Mouse (Mus musculus) limb, embryonic 14.5 days (tissue): ENCODE results near the gene Ptges2. TPM values are rescaled to one million over a fixed set of nuclear protein-coding genes. Genes with fewer than 3 reads are reported as not detected.

Experiments used
- ATAC-seq: fragments of 200-750 bp; cut with Nextera tagmentation; 2 replicates; pipeline ENCODE4 v1.8.0; 2017; ENCODE audit warnings: low read depth, moderate number of reproducible peaks, moderate TSS enrichment; ENCODE audit not compliant: low FRiP score
- DNase-seq: peaks from one replicate; pipeline ENCODE4 v3.0.0-alpha.2; 2015; ENCODE audit warnings: low spot score
- H3K27ac ChIP-seq: fragments of 300-500 bp; sonication (generic); replicated peaks from 2 replicates; pipeline ENCODE4 v1.5.1; 2014; ENCODE audit warnings: low read depth, mild to moderate bottlenecking, low read length, moderate library complexity, mixed read lengths
- H3K27me3 ChIP-seq: fragments of 300-500 bp; sonication (generic); 2 replicates; pipeline ENCODE4 v1.6.1; 2014; ENCODE audit warnings: low read length, mixed read lengths; ENCODE audit not compliant: control insufficient read depth, insufficient read depth
- H3K36me3 ChIP-seq: fragments of 300-500 bp; sonication (generic); 2 replicates; pipeline ENCODE4 v1.6.1; 2014; ENCODE audit warnings: mild to moderate bottlenecking, low read length, moderate library complexity, mixed read lengths; ENCODE audit not compliant: control insufficient read depth, insufficient read depth
- H3K4me1 ChIP-seq: fragments of 300-500 bp; sonication (generic); 2 replicates; pipeline ENCODE4 v1.6.1; 2014; ENCODE audit warnings: antibody characterized with exemption, low read length, mixed read lengths; ENCODE audit not compliant: control insufficient read depth, insufficient read depth
- H3K4me2 ChIP-seq: fragments of 300-500 bp; sonication (generic); replicated peaks from 2 replicates; pipeline ENCODE4 v1.6.1; 2014; ENCODE audit warnings: low read depth, mild to moderate bottlenecking, low read length, moderate library complexity; ENCODE audit not compliant: severe bottlenecking
- H3K4me3 ChIP-seq: fragments of 300-500 bp; sonication (generic); replicated peaks from 2 replicates; pipeline ENCODE4 v1.5.1; 2014; ENCODE audit warnings: low read length
- H3K9ac ChIP-seq: fragments of 300-500 bp; sonication (generic); 2 replicates; pipeline ENCODE4 v1.6.1; 2014; ENCODE audit warnings: mild to moderate bottlenecking, low read depth, low read length, moderate library complexity; ENCODE audit not compliant: severe bottlenecking
- H3K9me3 ChIP-seq: fragments of 300-500 bp; sonication (generic); 2 replicates; pipeline ENCODE4 v1.6.1; 2016; ENCODE audit warnings: low read length; ENCODE audit not compliant: control insufficient read depth
- POLR2A ChIP-seq: fragments of 200-500 bp; IDR thresholded peaks from 2 replicates; pipeline ENCODE4 v1.8.0; 2012; ENCODE audit warnings: inconsistent platforms, mild to moderate bottlenecking, moderate library complexity, borderline replicate concordance; ENCODE audit not compliant: insufficient read depth, insufficient read length; ENCODE audit errors: extremely low read depth
- WGBS: fragments of 180-500 bp; shearing (Covaris S2); extraction: QIAGEN DNeasy Blood & Tissue Kit; methylation state at CpG from one replicate; pipeline ENCODE4 v1.1.7; 2014; 5-methylcytosine and 5-hydroxymethylcytosine counted together
- polyA plus RNA-seq, 2 experiments: library from polyadenylated mRNA; depleted of rRNA in 1 of 2; stranded (reverse) in 1 of 2; unstranded in 1 of 2; fragments of >200 nt; fragmentation: Nextera tagmentation in 1 of 2; extraction: Ambion mirVana in 1 of 2; gene quantifications; 2 replicates each; pipeline versions ENCODE4 v1.2.1 to v1.2.3; 2012 to 2014

Gene Ptges2
- polyA plus RNA-seq, 2 experiments = 26.5 to 29.3 TPM

DNA sequence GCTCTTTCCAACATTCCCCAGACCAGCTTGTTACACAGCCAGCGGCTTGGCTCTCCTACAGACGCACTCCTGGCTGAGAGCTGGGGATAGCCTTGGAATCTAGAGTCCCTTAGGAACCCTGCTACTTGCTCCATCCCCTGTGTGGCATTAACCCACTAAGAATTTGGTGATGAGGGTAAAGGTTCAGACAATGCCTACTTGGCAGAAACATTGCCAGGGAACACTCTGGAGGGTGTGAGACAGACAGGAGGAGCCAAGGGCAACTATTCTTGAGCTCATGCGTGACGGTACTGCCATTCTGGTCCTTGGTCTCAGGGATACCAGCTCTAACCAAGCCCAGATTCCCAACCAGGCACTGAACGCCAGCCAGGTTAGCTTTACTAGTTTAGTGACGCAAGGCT, 26.2 kb downstream of the Ptges2 start:
- 89% methylated on average over 6 of the region's 6 CpGs for WGBS
- no peak for TF ChIP-seq POLR2A
- H3K4me2 ChIP-seq = no peak overlapping the region
- ATAC-seq (no peak), DNase-seq (no peak)
- H3K9me3 ChIP-seq = no peaks in the 10 kb centered on the region
- H3K36me3 ChIP-seq = peaks cover 47% of the 10 kb centered on the region
- no peak overlapping the region for H3K27ac ChIP-seq
- no peaks in the 10 kb centered on the region for H3K27me3 ChIP-seq
- H3K4me1 ChIP-seq = peaks cover 22% of the 10 kb centered on the region
- no peak overlapping the region for H3K4me3 ChIP-seq
- H3K9ac ChIP-seq = no peak overlapping the region

DNA sequence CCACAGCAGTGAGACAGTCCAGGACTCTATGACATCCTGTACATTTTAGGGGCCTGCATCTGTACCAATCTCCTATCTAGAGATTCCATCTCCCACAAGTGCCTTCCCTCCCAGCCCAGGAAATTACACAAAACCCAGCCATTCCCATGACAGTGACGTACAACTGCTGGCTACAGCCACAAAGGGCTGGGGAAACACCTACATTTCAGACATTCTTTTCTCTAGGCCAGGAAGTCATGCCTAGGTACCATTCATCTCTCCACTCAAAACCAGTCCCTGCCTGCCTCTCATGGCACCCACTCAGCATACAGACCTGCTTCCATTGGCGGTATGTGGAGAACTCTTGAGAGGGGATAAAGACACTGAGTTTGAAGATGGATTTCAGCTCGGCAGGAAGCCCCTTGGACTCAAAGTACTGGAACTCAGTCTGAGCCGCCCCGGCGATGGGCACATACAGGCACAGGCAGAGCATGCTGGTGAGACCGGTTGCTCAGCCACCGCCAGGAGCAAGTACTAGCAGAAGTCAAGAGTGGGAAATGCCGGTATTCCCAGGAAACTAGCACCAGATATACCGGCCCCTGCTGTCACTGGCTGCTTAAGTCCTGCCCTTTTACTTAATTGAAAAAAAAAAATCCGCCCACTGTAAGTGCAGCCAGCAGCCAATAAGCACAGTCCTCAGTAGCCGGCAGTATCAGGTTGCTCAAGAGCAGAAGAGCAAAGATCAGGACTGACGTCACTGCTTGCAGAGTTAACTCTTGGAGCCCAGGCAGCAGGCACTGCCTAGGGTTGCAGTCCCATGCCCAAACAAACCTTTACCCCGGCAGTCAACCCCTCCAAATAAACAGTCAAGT, 28.0 kb downstream of the Ptges2 start:
- Histone ChIP-seq H3K9ac (peak overlapping the region; percentile 40), H3K36me3 (peaks cover 28% of the 10 kb centered on the region), H3K9me3 (no peaks in the 10 kb centered on the region), H3K4me1 (peaks cover 34% of the 10 kb centered on the region), H3K4me2 (peak overlapping the region; percentile 69), H3K27me3 (no peaks in the 10 kb centered on the region), H3K4me3 (peak overlapping the region; percentile 39), H3K27ac (peak overlapping the region; percentile 74)
- no peak for TF ChIP-seq POLR2A
- DNase-seq = peak; percentile 94
- ATAC-seq = peak; percentile 93
- 1% methylated on average over 14 of the region's 14 CpGs for WGBS

- WGBS = 35% methylated on average over 3 of the region's 3 CpGs
- no peak for TF ChIP-seq POLR2A
- peaks cover 45% of the 10 kb centered on the region for H3K4me1 ChIP-seq
Observed at GRCm38 (mm10) chr2:32424796-32425195, 29.1 kb downstream of the Ptges2 start.

DNA sequence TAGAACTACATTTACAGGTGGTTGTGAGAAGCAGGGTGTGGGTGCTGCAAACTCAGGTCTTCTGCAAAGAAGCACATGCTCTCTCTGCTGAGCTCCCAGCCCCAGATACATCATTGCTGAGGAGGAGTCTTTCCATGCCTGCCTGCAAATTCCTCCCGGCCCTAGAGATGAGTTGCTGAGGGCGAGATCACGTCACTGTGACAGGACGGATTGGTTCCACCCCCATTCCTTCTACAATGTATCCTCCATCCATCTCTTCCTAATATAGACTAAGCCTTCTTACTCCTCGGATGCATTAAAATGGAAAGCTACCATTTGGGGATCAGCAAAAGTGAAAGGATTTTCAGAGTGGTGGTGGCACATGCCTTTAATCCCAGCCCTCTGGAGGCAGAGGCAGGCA, 29.9 kb downstream of the Ptges2 start:
- Histone ChIP-seq H3K9me3 (no peaks in the 10 kb centered on the region), H3K36me3 (peaks cover 10% of the 10 kb centered on the region), H3K4me2 (no peak overlapping the region), H3K4me3 (no peak overlapping the region), H3K27ac (no peak overlapping the region), H3K9ac (no peak overlapping the region), H3K27me3 (no peaks in the 10 kb centered on the region), H3K4me1 (peaks cover 53% of the 10 kb centered on the region)
- ATAC-seq (no peak), DNase-seq (no peak)
- no peak for TF ChIP-seq POLR2A
- WGBS = 73% methylated on average over 5 of the region's 5 CpGs

More at GRCm38 (mm10) chr2:32424796-32425195, 29.1 kb downstream of the Ptges2 start:
- DNase-seq (no peak), ATAC-seq (no peak)
- Histone ChIP-seq H3K9me3 (no peaks in the 10 kb centered on the region), H3K4me3 (no peak overlapping the region), H3K27ac (peak overlapping the region; percentile 67; the same call in 1 of the 2 replicates), H3K27me3 (no peaks in the 10 kb centered on the region), H3K4me2 (no peak overlapping the region), H3K36me3 (peaks cover 17% of the 10 kb centered on the region), H3K9ac (no peak overlapping the region)

GRCm38 (mm10) chr2:32426141-32426540, 30.4 kb downstream of the Ptges2 start:
- ATAC-seq (no peak), DNase-seq (no peak)
- TF ChIP-seq POLR2A = no peak
- Histone ChIP-seq H3K27ac (no peak overlapping the region), H3K4me1 (peaks cover 54% of the 10 kb centered on the region), H3K4me2 (no peak overlapping the region), H3K9me3 (no peaks in the 10 kb centered on the region), H3K36me3 (peaks cover 4% of the 10 kb centered on the region), H3K9ac (no peak overlapping the region), H3K4me3 (no peak overlapping the region), H3K27me3 (no peaks in the 10 kb centered on the region)
- 81% methylated on average over 1 of the region's 1 CpGs for WGBS

DNA sequence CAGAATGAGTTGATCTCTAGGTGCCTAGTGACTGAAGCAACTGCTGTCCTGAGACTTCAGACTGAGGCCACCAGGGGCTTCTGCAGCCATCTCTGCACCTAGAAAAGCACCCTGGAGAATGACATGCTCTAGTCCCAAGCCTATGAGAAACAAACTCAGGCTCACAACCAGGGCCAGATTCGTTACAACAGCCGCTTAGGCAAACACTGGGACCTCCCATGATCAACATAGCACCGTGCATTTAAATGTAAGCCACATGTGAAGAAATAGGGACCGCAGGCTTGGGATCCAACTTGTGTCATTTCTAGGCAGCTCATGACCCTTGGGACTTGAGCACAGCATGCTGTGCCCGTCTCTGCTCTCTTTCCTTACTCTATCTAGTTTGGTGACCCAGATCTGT, 32.0 kb downstream of the Ptges2 start:
- WGBS = 65% methylated on average over 5 of the region's 5 CpGs
- H3K4me1 ChIP-seq = peaks cover 54% of the 10 kb centered on the region
- H3K27me3 ChIP-seq = no peaks in the 10 kb centered on the region
- DNase-seq (no peak), ATAC-seq (no peak)
- 0 out of 2 replicates have a peak overlapping the region, but pooled peaks have one; percentile 25 for H3K4me2 ChIP-seq
- H3K27ac ChIP-seq = no peak overlapping the region
- H3K9ac ChIP-seq = no peak overlapping the region
- TF ChIP-seq POLR2A = no peak
- H3K36me3 ChIP-seq = no peaks in the 10 kb centered on the region
- no peak overlapping the region for H3K4me3 ChIP-seq
- H3K9me3 ChIP-seq = no peaks in the 10 kb centered on the region
